Comparison of ENCODE assay signal across 18 mouse cellular contexts in genomic region chr2:156425618-156426017, GRCm38 (mm10). TPM values are rescaled to one million over a fixed set of nuclear protein-coding genes. Genes with fewer than 3 reads are reported as not detected.
DNase-seq lines count a peak whose midpoint lies in the region; ATAC-seq and TF ChIP-seq lines count a peak whose summit lies in the region.
"Had no signal": no experiment of that assay in that cellular context is flagged by ENCODE, and none has a peak within 500 bp of the region (broad histone marks: within the 10 kb centered on the region; RNA-seq: fewer than 3 reads in every experiment).

No protein-coding gene starts in this region.

- TF ChIP-seq CTCF in hindbrain, postnatal 0 days (IDR thresholded peaks at IDR 0.05; ENCODE audit: low read depth): no peak
- no peak for TF ChIP-seq CTCF in ES-Bruce4 (IDR thresholded peaks at IDR 0.05; ENCODE audit: low read depth, low read length)
- TF ChIP-seq CTCF in midbrain, postnatal 0 days (IDR thresholded peaks at IDR 0.05): no peak

- WGBS in hindbrain, postnatal 0 days: 26% methylated on average over 2 of the region's 2 CpGs
- WGBS in hindbrain, embryonic 14.5 days: 25% methylated on average over 2 of the region's 2 CpGs
- 11% methylated on average over 2 of the region's 2 CpGs for WGBS in midbrain, postnatal 0 days

- intact Hi-C loops in left cerebral cortex, postnatal 36 days (cut with DNase I): no loop called here

- no peak overlapping the region for H3K27ac ChIP-seq in hindbrain, postnatal 0 days
- no peak overlapping the region for H3K27ac ChIP-seq in hindbrain, embryonic 14.5 days
- H3K27ac ChIP-seq in ES-Bruce4 (ENCODE audit: insufficient read depth, low read length): peak overlapping the region; percentile 72
- H3K27ac ChIP-seq in ES-E14 (ENCODE audit: insufficient read depth, low read depth, low read length, poor library complexity, severe bottlenecking): peak overlapping the region; percentile 90
- H3K27ac ChIP-seq in midbrain, postnatal 0 days (ENCODE audit: low read depth, low read length): peak overlapping the region; percentile 47
- H3K27ac ChIP-seq: forebrain, embryonic 15.5 days; gastrocnemius, adult 2 months; heart, embryonic 15.5 days; left cerebral cortex, adult 2 months; limb, embryonic 13.5 days; liver, embryonic 15.5 days had no signal

- ATAC-seq in hindbrain, postnatal 0 days: no peak
- ATAC-seq in hindbrain, embryonic 14.5 days (ENCODE audit: low FRiP score): no peak
- no peak for ATAC-seq in midbrain, postnatal 0 days (ENCODE audit: low FRiP score)
- ATAC-seq: forebrain, embryonic 15.5 days had no signal

- H3K4me1 ChIP-seq in hindbrain, postnatal 0 days (ENCODE audit: insufficient read depth, low read length): peaks cover 6% of the 10 kb centered on the region; the same call in 1 of the 2 replicates
- peaks cover 24% of the 10 kb centered on the region; the same call in 1 of the 2 replicates for H3K4me1 ChIP-seq in hindbrain, embryonic 14.5 days (replicated peaks; ENCODE audit: control insufficient read depth, insufficient read depth, low read length)
- H3K4me1 ChIP-seq in ES-Bruce4 (ENCODE audit: control insufficient read depth, insufficient read depth, low read length) (peaks cover 11% of the 10 kb centered on the region), ES-E14 (ENCODE audit: control insufficient read depth in 2 of 2, insufficient read depth in 2 of 2, low read length in 2 of 2, poor library complexity in 1 of 2) (peaks cover 20 to 36% of the 10 kb centered on the region in 2 experiments)
- H3K4me1 ChIP-seq in midbrain, postnatal 0 days (ENCODE audit: insufficient read depth, low read length): peaks cover 8% of the 10 kb centered on the region; the same call in 1 of the 2 replicates

- no peak overlapping the region for H3K9ac ChIP-seq in hindbrain, postnatal 0 days (replicated peaks; ENCODE audit: low read length)
- H3K9ac ChIP-seq in hindbrain, embryonic 14.5 days: no peak overlapping the region
- H3K9ac ChIP-seq in ES-Bruce4 (ENCODE audit: low read depth, poor library complexity, severe bottlenecking): no peak overlapping the region
- peak overlapping the region; percentile 73 for H3K9ac ChIP-seq in ES-E14 (ENCODE audit: insufficient read depth, low read depth, low read length, poor library complexity, severe bottlenecking)
- 0 out of 2 replicates have a peak overlapping the region, but pooled peaks have one; percentile 39 for H3K9ac ChIP-seq in midbrain, postnatal 0 days (replicated peaks; ENCODE audit: low read length, poor library complexity, severe bottlenecking)
- H3K9ac ChIP-seq: forebrain, embryonic 15.5 days; heart, embryonic 15.5 days; limb, embryonic 13.5 days; liver, embryonic 15.5 days had no signal

- no peak for TF ChIP-seq POLR2A in ES-Bruce4 (IDR thresholded peaks at IDR 0.05; ENCODE audit: insufficient read depth, low read length)

- in situ Hi-C loops in ES-E14 (cut with MboI; ENCODE audit: low sequenced_read_pairs in 2 of 2, unreplicated experiment in 2 of 2): no loop called here

- TF ChIP-seq EP300 in ES-Bruce4 (IDR thresholded peaks at IDR 0.05; ENCODE audit: insufficient read depth, low read depth, low read length): peak; percentile 85; the same call in 1 of the 2 replicates

- DNase-seq in hindbrain, postnatal 0 days (ENCODE audit: low spot score): no peak
- DNase-seq in hindbrain, embryonic 14.5 days (ENCODE audit: low spot score): no peak
- DNase-seq in ES-E14 (ENCODE audit: low read depth, low spot score): peak; percentile 89
- no peak for DNase-seq in midbrain, postnatal 0 days (ENCODE audit: low spot score)
- DNase-seq in left cerebral cortex, postnatal 36 days (ENCODE audit: low spot score in 2 of 2): no peak
- DNase-seq in adrenal gland, postnatal 36 days: no peak
- DNase-seq: cerebellum, postnatal 10 days; gastrocnemius, adult 2 months; kidney, adult 18-20 months; kidney, postnatal 10 days; lung, postnatal 14 days had no signal

- H3K36me3 ChIP-seq in hindbrain, postnatal 0 days (ENCODE audit: insufficient read depth, low read length): no peaks in the 10 kb centered on the region
- H3K36me3 ChIP-seq in hindbrain, embryonic 14.5 days (replicated peaks; ENCODE audit: control insufficient read depth, insufficient read depth): no peaks in the 10 kb centered on the region
- H3K36me3 ChIP-seq in ES-Bruce4 (ENCODE audit: control insufficient read depth, insufficient read depth, low read length, poor library complexity, severe bottlenecking) (no peaks in the 10 kb centered on the region), ES-E14 (ENCODE audit: control insufficient read depth, insufficient read depth, low read length, poor library complexity, severe bottlenecking) (no peaks in the 10 kb centered on the region)
- H3K36me3 ChIP-seq in midbrain, postnatal 0 days (ENCODE audit: insufficient read depth, low read length): no peaks in the 10 kb centered on the region
- H3K36me3 ChIP-seq: forebrain, embryonic 15.5 days; heart, embryonic 15.5 days; limb, embryonic 13.5 days; liver, embryonic 15.5 days had no signal

- no peaks in the 10 kb centered on the region for H3K27me3 ChIP-seq in hindbrain, postnatal 0 days (ENCODE audit: insufficient read depth, low read length)
- no peaks in the 10 kb centered on the region for H3K27me3 ChIP-seq in hindbrain, embryonic 14.5 days (ENCODE audit: control insufficient read depth, insufficient read depth, low read length)
- no peaks in the 10 kb centered on the region for H3K27me3 ChIP-seq in ES-Bruce4 (ENCODE audit: control insufficient read depth, insufficient read depth, low read length, poor library complexity, severe bottlenecking)
- no peaks in the 10 kb centered on the region for H3K27me3 ChIP-seq in midbrain, postnatal 0 days (ENCODE audit: insufficient read depth, low read length)
- H3K27me3 ChIP-seq: forebrain, embryonic 15.5 days had no signal

- no peaks in the 10 kb centered on the region for H3K9me3 ChIP-seq in hindbrain, postnatal 0 days (ENCODE audit: low read length)
- no peaks in the 10 kb centered on the region for H3K9me3 ChIP-seq in hindbrain, embryonic 14.5 days (ENCODE audit: control insufficient read depth, low read length)
- H3K9me3 ChIP-seq in ES-Bruce4 (replicated peaks; ENCODE audit: control insufficient read depth, insufficient read depth, low read length, poor library complexity, severe bottlenecking) (no peaks in the 10 kb centered on the region), ES-E14 (ENCODE audit: control insufficient read depth, insufficient read depth, low read depth, low read length) (no peaks in the 10 kb centered on the region)
- H3K9me3 ChIP-seq in midbrain, postnatal 0 days (ENCODE audit: low read length): no peaks in the 10 kb centered on the region
- H3K9me3 ChIP-seq: forebrain, embryonic 15.5 days; heart, embryonic 15.5 days; limb, embryonic 13.5 days; liver, embryonic 15.5 days had no signal

- no peak overlapping the region for H3K4me3 ChIP-seq in hindbrain, postnatal 0 days (ENCODE audit: low read length)
- no peak overlapping the region for H3K4me3 ChIP-seq in hindbrain, embryonic 14.5 days (replicated peaks; ENCODE audit: low read length)
- no peak overlapping the region for H3K4me3 ChIP-seq in ES-Bruce4 (ENCODE audit: low read depth, low read length)
- peak overlapping the region; percentile 20 to 38; a peak in 3 of 4 replicates for H3K4me3 ChIP-seq in ES-E14 (ENCODE audit: insufficient read depth in 1 of 2, low read depth in 1 of 2, low read length in 2 of 2, poor library complexity in 1 of 2, severe bottlenecking in 1 of 2)
- H3K4me3 ChIP-seq in midbrain, postnatal 0 days (ENCODE audit: low read depth, low read length): no peak overlapping the region
- H3K4me3 ChIP-seq: forebrain, embryonic 15.5 days; gastrocnemius, adult 2 months; heart, embryonic 15.5 days; left cerebral cortex, adult 2 months; limb, embryonic 13.5 days; liver, embryonic 15.5 days; megakaryocyte, embryonic 14.5 days had no signal

- peak overlapping the region; percentile 10; the same call in 1 of the 2 replicates for H3K4me2 ChIP-seq in hindbrain, postnatal 0 days (ENCODE audit: low read depth, low read length)
- no peak overlapping the region for H3K4me2 ChIP-seq in hindbrain, embryonic 14.5 days (replicated peaks)
- H3K4me2 ChIP-seq in midbrain, postnatal 0 days (ENCODE audit: low read depth, low read length, poor library complexity, severe bottlenecking): peak overlapping the region; percentile 13; the same call in 1 of the 2 replicates
- H3K4me2 ChIP-seq: forebrain, embryonic 15.5 days; heart, embryonic 15.5 days; limb, embryonic 13.5 days; liver, embryonic 15.5 days had no signal

TF ChIP-seq in ES-E14, 5 proteins besides CTCF, POLR2A, EP300 and RAD21:
- TF ChIP-seq CHD2 (IDR thresholded peaks at IDR 0.05; ENCODE audit: low read depth, low read length) (no peak), MAFK (IDR thresholded peaks at IDR 0.05; ENCODE audit: insufficient read depth, low read depth, low read length) (peak; percentile 60; the same call in 1 of the 2 replicates), HCFC1 (IDR thresholded peaks at IDR 0.05; ENCODE audit: borderline replicate concordance, insufficient read depth, low read length) (no peak), ZC3H11A (IDR thresholded peaks at IDR 0.05; ENCODE audit: borderline replicate concordance, low read depth, low read length) (no peak), ZNF384 (IDR thresholded peaks at IDR 0.05; ENCODE audit: low read depth, low read length) (no peak)

RNA-seq across cellular contexts. Expression of gene Epb41l1, which starts 4.9 kb away (rescaled TPM):
- total RNA-seq in hindbrain, postnatal 0 days (2014; rRNA removed): 228 and 259 TPM in 2 replicates
- 10.7 and 11.2 TPM in 2 replicates for polyA plus RNA-seq in hindbrain, postnatal 0 days (2015; fragmentation: Nextera tagmentation; extraction: Ambion mirVana)
- 19.5 and 24.3 TPM in 2 replicates for polyA plus RNA-seq in hindbrain, embryonic 14.5 days (2014; fragmentation: Nextera tagmentation; extraction: Ambion mirVana)
- polyA plus RNA-seq in ES-Bruce4 (2011; ENCODE audit: insufficient read depth, insufficient read length, low read depth, missing spikeins): 21.4 and 23.6 TPM in 2 replicates
- 20.5 and 27.3 TPM in 2 replicates for total RNA-seq in ES-E14 (2012; rRNA removed)
- 261 and 263 TPM in 2 replicates for total RNA-seq in midbrain, postnatal 0 days (2014; rRNA removed)
- 12.7 and 12.9 TPM in 2 replicates for polyA plus RNA-seq in midbrain, postnatal 0 days (2015; fragmentation: Nextera tagmentation; extraction: Ambion mirVana)
- total RNA-seq in left cerebral cortex, postnatal 36 days (2021): 100 to 1,000 TPM; 346 to 360 TPM
- total RNA-seq in adrenal gland, postnatal 36 days (2021): 10 to 100 TPM; 49.7 to 67.5 TPM

Comparison
In these comparisons a context has a peak if more than half of its experiments do, and no peak if none do; other contexts are left out.
1. H3K27ac ChIP-seq: peak in ES-Bruce4 (single experiment), ES-E14 (single experiment) and midbrain, postnatal 0 days (single experiment); none in hindbrain, postnatal 0 days (single experiment) and hindbrain, embryonic 14.5 days (single experiment).
2. H3K4me3 ChIP-seq: peak in ES-E14 (2 of 2); none in hindbrain, postnatal 0 days (single experiment), hindbrain, embryonic 14.5 days (single experiment), ES-Bruce4 (single experiment) and midbrain, postnatal 0 days (single experiment).
3. H3K9ac ChIP-seq: peak in ES-E14 (single experiment) and midbrain, postnatal 0 days (single experiment); none in hindbrain, postnatal 0 days (single experiment), hindbrain, embryonic 14.5 days (single experiment) and ES-Bruce4 (single experiment).